Mouse (Mus musculus) thymus, adult 2 months (tissue): ENCODE data around the gene Slc25a27.

ENCODE experiments used
- CTCF ChIP-seq: fragments of 200-500 bp; IDR thresholded peaks from 2 replicates; pipeline ENCODE4 v1.5.1; 2012; ENCODE audit warnings: mild to moderate bottlenecking, control low read depth, low read length, moderate library complexity, borderline replicate concordance; ENCODE audit not compliant: control insufficient read depth, poor library complexity, insufficient read depth; ENCODE audit errors: extremely low read depth
- POLR2A ChIP-seq: fragments of 200-500 bp; IDR thresholded peaks from 2 replicates; pipeline ENCODE4 v1.6.1; 2012; ENCODE audit warnings: mild to moderate bottlenecking, low read length, control low read depth, moderate library complexity; ENCODE audit not compliant: control insufficient read depth, poor library complexity, insufficient read depth; ENCODE audit errors: extremely low read depth

- TF ChIP-seq POLR2A, result no peak
- TF ChIP-seq CTCF, result no peak
Observed at GRCm38 (mm10) chr17:43711557-43712352, 44.7 kb upstream of the Slc25a27 start.
